Mouse (Mus musculus): ENCODE results near the gene Anks1b.
A peak's percentile ranks its signal among the peaks of the same experiment; 100 is the strongest.

The Anks1b gene

GRCm38 (mm10) chr10:90196936-90197335, 323.6 kb downstream of the Anks1b start:
- no peak for DNase-seq

- no peak for DNase-seq
Measured at GRCm38 (mm10) chr10:90210044-90210443, 336.7 kb downstream of the Anks1b start.

- DNase-seq = no peak
Measured at GRCm38 (mm10) chr10:90220470-90220869, 347.2 kb downstream of the Anks1b start.

- no peak for DNase-seq
Measured at GRCm38 (mm10) chr10:90222793-90223495, 349.6 kb downstream of the Anks1b start.

GRCm38 (mm10) chr10:90235273-90235672, 362.0 kb downstream of the Anks1b start:
- DNase-seq = no peak

GRCm38 (mm10) chr10:90237290-90237689, 364.0 kb downstream of the Anks1b start:
- DNase-seq = no peak

GRCm38 (mm10) chr10:90258944-90259714, 385.8 kb downstream of the Anks1b start:
- no peak for DNase-seq

- no peak for DNase-seq
Measured at GRCm38 (mm10) chr10:90271321-90271720, 398.0 kb downstream of the Anks1b start.

- DNase-seq = no peak
Measured at GRCm38 (mm10) chr10:90273311-90273710, 400.0 kb downstream of the Anks1b start.

GRCm38 (mm10) chr10:90286589-90286988, 413.3 kb downstream of the Anks1b start:
- no peak for DNase-seq

- no peak for DNase-seq
Measured at GRCm38 (mm10) chr10:90303249-90303648, 429.9 kb downstream of the Anks1b start.

- no peak for DNase-seq
Measured at GRCm38 (mm10) chr10:90306156-90306555, 432.8 kb downstream of the Anks1b start.

- DNase-seq = no peak
Measured at GRCm38 (mm10) chr10:90307931-90308555, 434.7 kb downstream of the Anks1b start.

- DNase-seq = no peak
Measured at GRCm38 (mm10) chr10:90329781-90330180, 456.5 kb downstream of the Anks1b start.

GRCm38 (mm10) chr10:90345394-90345793, 472.1 kb downstream of the Anks1b start:
- no peak for DNase-seq

GRCm38 (mm10) chr10:90356258-90356657, 482.9 kb downstream of the Anks1b start:
- no peak for DNase-seq

GRCm38 (mm10) chr10:90357169-90357907, 484.0 kb downstream of the Anks1b start:
- no peak for DNase-seq

- DNase-seq = no peak
Measured at GRCm38 (mm10) chr10:90369015-90369414, 495.7 kb downstream of the Anks1b start.

- DNase-seq = peak; percentile 86
Measured at GRCm38 (mm10) chr10:90370751-90371150, 497.4 kb downstream of the Anks1b start.

- no peak for DNase-seq
Measured at GRCm38 (mm10) chr10:90373469-90373868, 500.2 kb downstream of the Anks1b start.

GRCm38 (mm10) chr10:90376605-90377004, 503.3 kb downstream of the Anks1b start:
- no peak for DNase-seq

- peak; percentile 54 for DNase-seq
Measured at GRCm38 (mm10) chr10:90380062-90380461, 506.8 kb downstream of the Anks1b start.

GRCm38 (mm10) chr10:90380704-90381339, 507.5 kb downstream of the Anks1b start:
- peak; percentile 51 for DNase-seq
